Mouse (Mus musculus) stomach, postnatal 0 days (tissue): Measurements from ENCODE around the gene A930002H24Rik. TPM values are rescaled to one million over a fixed set of nuclear protein-coding genes. Genes with fewer than 3 reads are reported as not detected.

Source experiments
- ATAC-seq: fragments of 200-750 bp; cut with Nextera tagmentation; 2 replicates; pipeline ENCODE4 v1.8.0; 2017; ENCODE audit not compliant: low FRiP score, low TSS enrichment
- DNase-seq: peaks from one replicate; pipeline ENCODE4 v3.0.0-alpha.2; 2016; ENCODE audit warnings: low spot score
- H3K27ac ChIP-seq: fragments of 300-500 bp; sonication (generic); replicated peaks from 2 replicates; pipeline ENCODE4 v1.5.1; 2014; ENCODE audit warnings: mild to moderate bottlenecking, control low read depth
- H3K27me3 ChIP-seq: fragments of 300-500 bp; sonication (generic); 2 replicates; pipeline ENCODE4 v1.6.1; 2014; ENCODE audit warnings: low read length; ENCODE audit not compliant: control insufficient read depth, insufficient read depth
- H3K36me3 ChIP-seq: fragments of 300-500 bp; sonication (generic); 2 replicates; pipeline ENCODE4 v1.6.1; 2014; ENCODE audit warnings: low read length, mixed read lengths; ENCODE audit not compliant: control insufficient read depth, insufficient read depth
- H3K4me1 ChIP-seq: fragments of 300-500 bp; sonication (generic); replicated peaks from 2 replicates; pipeline ENCODE4 v1.6.1; 2014; ENCODE audit warnings: antibody characterized with exemption; ENCODE audit not compliant: control insufficient read depth, insufficient read depth
- H3K4me2 ChIP-seq: fragments of 300-500 bp; sonication (generic); replicated peaks from 2 replicates; pipeline ENCODE4 v1.6.1; 2014; ENCODE audit warnings: low read depth, mild to moderate bottlenecking, control low read depth, moderate library complexity
- H3K4me3 ChIP-seq: fragments of 300-500 bp; sonication (generic); 2 replicates; pipeline ENCODE4 v1.5.1; 2014; ENCODE audit warnings: low read depth, low read length, control low read depth
- H3K9ac ChIP-seq: fragments of 300-500 bp; sonication (generic); 2 replicates; pipeline ENCODE4 v1.6.1; 2014; ENCODE audit warnings: mild to moderate bottlenecking, low read length, control low read depth, mixed read lengths
- H3K9me3 ChIP-seq: fragments of 300-500 bp; sonication (generic); 2 replicates; pipeline ENCODE4 v1.6.1; 2016; ENCODE audit warnings: low read length; ENCODE audit not compliant: control insufficient read depth
- CTCF ChIP-seq: IDR thresholded peaks from 2 replicates; pipeline ENCODE4 v1.5.1; 2016; ENCODE audit warnings: antibody characterized with exemption, low read depth, mild to moderate bottlenecking, moderate library complexity
- EP300 ChIP-seq: optimal IDR thresholded peaks from 2 replicates; pipeline ENCODE3; 2016; ENCODE audit warnings: antibody characterized with exemption
- WGBS: fragments of 180-500 bp; shearing (Covaris S2); extraction: QIAGEN DNeasy Blood & Tissue Kit; methylation state at CpG from one replicate; pipeline ENCODE4 v1.1.7; 2014; 5-methylcytosine and 5-hydroxymethylcytosine counted together
- polyA plus RNA-seq: library from polyadenylated mRNA; unstranded; fragments of >200 nt; fragmentation: Nextera tagmentation; extraction: Ambion mirVana; gene quantifications from 2 replicates; pipeline ENCODE4 v1.2.1, GENCODE M21; 2015

The A930002H24Rik gene
- polyA plus RNA-seq, 1 experiment from 2014 or later, result 3.4 TPM

DNA sequence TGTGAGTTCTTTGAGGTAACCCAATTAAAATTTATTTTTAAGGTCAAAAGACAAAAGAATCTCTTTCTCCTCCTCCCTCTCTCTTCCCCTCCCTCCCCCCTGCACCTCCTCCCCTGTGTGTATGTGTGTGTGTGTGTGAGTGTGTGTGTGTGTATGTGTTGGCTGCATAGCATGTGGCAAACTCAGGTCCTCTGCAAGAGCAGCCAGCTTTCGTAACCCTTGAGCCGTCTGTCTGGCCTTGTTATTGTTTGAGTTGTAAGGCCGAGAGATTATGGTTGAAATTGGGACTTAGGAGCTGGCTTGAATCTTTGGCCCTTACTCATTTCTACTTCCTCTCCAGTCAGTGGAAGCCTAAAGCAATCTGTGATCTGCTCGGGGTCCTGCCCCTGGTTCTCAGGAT is 16.4 kb upstream of the A930002H24Rik start:
- no peaks in the 10 kb centered on the region for H3K9me3 ChIP-seq
- TF ChIP-seq EP300, result no peak
- no peak for TF ChIP-seq CTCF
- no peak overlapping the region for H3K4me3 ChIP-seq
- no peak overlapping the region for H3K27ac ChIP-seq
- WGBS, result 56% methylated on average over 4 of the region's 4 CpGs
- no peak overlapping the region for H3K9ac ChIP-seq
- H3K4me1 ChIP-seq, result no peaks in the 10 kb centered on the region
- DNase-seq (no peak), ATAC-seq (no peak)
- no peaks in the 10 kb centered on the region for H3K36me3 ChIP-seq
- no peaks in the 10 kb centered on the region for H3K27me3 ChIP-seq
- H3K4me2 ChIP-seq, result no peak overlapping the region

DNA sequence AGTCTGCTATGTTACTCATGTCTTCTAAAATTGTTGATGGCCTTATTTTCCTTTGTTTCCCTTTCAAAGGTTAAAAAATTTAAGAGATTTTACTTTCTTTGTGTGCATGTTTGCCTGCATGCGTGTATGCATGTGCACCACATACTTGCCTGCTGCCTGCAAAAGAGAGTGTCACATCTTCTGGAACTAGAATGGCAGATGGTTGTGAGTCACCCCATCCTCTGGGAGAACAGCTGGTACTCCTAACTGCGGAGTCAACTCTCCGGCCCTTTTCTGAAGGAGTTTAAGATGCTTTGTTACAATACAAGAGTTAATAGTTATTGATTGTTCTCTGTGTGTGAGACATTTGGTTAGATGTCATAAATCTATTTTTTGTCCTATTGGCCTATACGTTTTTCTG is 15.3 kb upstream of the A930002H24Rik start:
- Histone ChIP-seq H3K27ac (no peak overlapping the region), H3K9ac (no peak overlapping the region), H3K27me3 (no peaks in the 10 kb centered on the region), H3K9me3 (no peaks in the 10 kb centered on the region), H3K4me2 (no peak overlapping the region), H3K4me3 (no peak overlapping the region), H3K4me1 (no peaks in the 10 kb centered on the region), H3K36me3 (no peaks in the 10 kb centered on the region)
- WGBS, result 69% methylated on average over 4 of the region's 4 CpGs
- no peak for TF ChIP-seq EP300
- no peak for TF ChIP-seq CTCF
- no peak for ATAC-seq
- no peak for DNase-seq

DNA sequence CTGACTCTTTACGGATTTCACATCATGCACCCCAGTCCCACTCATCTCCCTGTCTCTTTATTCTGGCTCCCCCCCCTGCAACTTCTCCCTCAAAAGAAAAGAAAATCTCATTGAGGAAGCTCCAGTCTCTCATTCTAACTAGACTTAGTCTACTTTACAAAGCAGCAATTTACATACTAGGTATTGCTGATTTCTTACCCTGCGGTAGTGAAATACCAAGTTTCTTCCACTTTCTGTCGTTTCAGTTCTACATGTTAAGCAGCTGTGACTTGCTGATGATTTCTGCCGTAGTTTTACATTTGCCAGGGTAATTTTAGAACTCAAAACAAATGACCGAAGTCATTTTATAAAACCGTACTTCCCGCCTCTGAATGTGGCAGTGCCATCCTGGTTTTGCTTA is 8.2 kb upstream of the A930002H24Rik start:
- 91% methylated on average over 7 of the region's 7 CpGs for WGBS
- no peaks in the 10 kb centered on the region for H3K9me3 ChIP-seq
- no peaks in the 10 kb centered on the region for H3K27me3 ChIP-seq
- no peaks in the 10 kb centered on the region for H3K36me3 ChIP-seq
- no peak overlapping the region for H3K27ac ChIP-seq
- DNase-seq, result no peak
- ATAC-seq, result no peak
- no peak overlapping the region for H3K9ac ChIP-seq
- TF ChIP-seq CTCF, result no peak
- TF ChIP-seq EP300, result no peak
- H3K4me1 ChIP-seq, result no peaks in the 10 kb centered on the region
- no peak overlapping the region for H3K4me3 ChIP-seq
- no peak overlapping the region for H3K4me2 ChIP-seq

DNA sequence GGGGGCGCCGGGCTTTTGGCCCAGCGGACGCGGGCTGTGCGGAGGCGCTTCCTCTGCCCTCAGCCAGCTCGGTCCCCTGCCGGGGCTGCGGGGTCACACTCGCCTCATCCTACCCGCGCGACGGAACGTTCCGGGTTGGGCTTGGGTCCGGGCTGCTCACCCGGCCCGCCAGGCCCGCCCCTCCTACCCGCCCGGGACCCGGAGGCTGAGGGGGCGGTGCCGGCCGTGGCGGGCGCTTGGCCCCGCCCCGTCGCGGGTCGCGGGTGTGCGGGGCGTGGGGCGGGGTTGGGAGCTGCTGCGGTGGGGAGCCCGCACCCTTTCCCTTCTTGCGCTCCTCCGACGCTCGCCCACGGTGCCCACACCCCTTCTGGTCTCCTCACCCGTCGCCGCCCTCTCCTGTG is 580 bp upstream of the A930002H24Rik start:
- Histone ChIP-seq H3K9me3 (no peaks in the 10 kb centered on the region), H3K27ac (peak overlapping the region; percentile 94), H3K27me3 (no peaks in the 10 kb centered on the region), H3K36me3 (no peaks in the 10 kb centered on the region), H3K4me1 (no peaks in the 10 kb centered on the region), H3K9ac (peak overlapping the region; percentile 89), H3K4me3 (peak overlapping the region; percentile 90), H3K4me2 (peak overlapping the region; percentile 91)
- 0% methylated on average over 42 of the region's 48 CpGs for whole genome bisulfite sequencing
- DNase-seq (peak; percentile 63), ATAC-seq (peak; percentile 68)
- no peak for TF ChIP-seq EP300
- peak; percentile 5; the same call in 1 of the 2 replicates for TF ChIP-seq CTCF

DNA sequence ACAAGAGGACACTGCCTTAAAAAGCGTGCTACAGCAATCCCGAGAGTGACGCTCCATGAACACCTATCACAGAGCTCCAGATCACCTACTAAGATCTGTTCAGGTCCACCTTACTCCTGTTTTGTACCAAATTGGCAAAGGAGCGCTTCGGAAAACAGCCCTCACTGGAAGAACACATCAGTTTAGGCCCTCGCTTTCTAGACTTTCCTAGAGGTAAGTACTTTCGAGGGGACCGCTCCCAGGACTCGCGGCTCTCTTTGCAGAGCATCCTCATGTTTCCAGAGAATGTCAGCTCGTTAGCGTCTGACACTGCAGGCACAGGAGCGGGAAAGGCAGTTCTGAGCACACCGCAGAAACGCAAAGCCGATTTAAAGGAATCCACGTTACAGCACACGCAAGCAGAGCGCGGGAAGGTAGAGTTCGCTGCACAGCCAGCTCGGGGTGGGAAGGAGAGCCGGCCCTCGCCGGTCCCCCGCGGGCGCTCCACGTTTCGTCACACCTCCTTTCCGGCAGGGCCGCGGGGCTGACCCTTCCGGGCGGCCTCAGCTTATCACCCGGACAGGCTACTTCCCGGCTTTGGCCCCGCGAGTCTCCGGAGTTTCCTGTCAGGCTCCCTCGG is 470 bp downstream of the A930002H24Rik start, which contains the start of gene Fer:
Fer (plus strand) TSS at position 51 of the 619 bp plus-strand sequence.
- no peak for TF ChIP-seq EP300
- no peak for TF ChIP-seq CTCF
- Histone ChIP-seq H3K4me2 (peak within 1 kb of the TSS; percentile 92), H3K9me3 (no peaks in the 10 kb centered on the region), H3K9ac (peak within 1 kb of the TSS; percentile 89), H3K4me3 (peak within 1 kb of the TSS; percentile 90), H3K36me3 (no peaks in the 10 kb centered on the region), H3K27ac (peak within 1 kb of the TSS; percentile 94), H3K4me1 (no peaks in the 10 kb centered on the region), H3K27me3 (no peaks in the 10 kb centered on the region)
- DNase-seq, result no peak
- 2% methylated on average over 41 of the region's 41 CpGs for WGBS
- ATAC-seq, result peak; percentile 65

DNA sequence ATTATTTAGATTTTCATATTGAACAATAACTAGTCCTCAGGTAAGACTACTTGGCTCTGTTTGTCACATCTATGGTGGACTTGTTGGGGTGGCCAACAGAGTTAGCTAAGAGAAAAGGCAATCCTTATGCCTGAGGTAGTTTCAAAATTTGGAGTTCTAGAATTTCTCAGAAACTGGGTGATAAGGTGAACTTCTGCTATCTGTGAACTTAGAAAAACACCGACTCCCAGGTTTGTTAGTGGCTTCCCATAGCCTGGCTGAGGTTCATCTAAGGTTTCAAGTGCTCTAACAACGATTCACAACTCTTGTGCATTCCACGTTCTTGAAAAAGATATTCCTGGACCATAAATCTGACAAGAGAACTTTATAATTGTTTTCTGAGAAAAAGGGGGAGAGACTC is 1.2 kb downstream of the A930002H24Rik start:
- WGBS, result 52% methylated on average over 3 of the region's 3 CpGs
- no peaks in the 10 kb centered on the region for H3K36me3 ChIP-seq
- H3K27ac ChIP-seq, result no peak overlapping the region
- no peaks in the 10 kb centered on the region for H3K4me1 ChIP-seq
- no peaks in the 10 kb centered on the region for H3K9me3 ChIP-seq
- no peak overlapping the region; the same call in 1 of the 2 replicates for H3K4me2 ChIP-seq
- ATAC-seq (no peak), DNase-seq (no peak)
- no peak overlapping the region for H3K9ac ChIP-seq
- no peak for TF ChIP-seq CTCF
- H3K4me3 ChIP-seq, result no peak overlapping the region
- H3K27me3 ChIP-seq, result no peaks in the 10 kb centered on the region
